Mouse (Mus musculus): ENCODE measurements around the gene Cfap97d1. TPM values are rescaled to one million over a fixed set of nuclear protein-coding genes. Genes with fewer than 3 reads are reported as not detected.
A peak's percentile ranks its signal among the peaks of the same experiment; 100 is the strongest.

Cfap97d1 gene
- total and polyA plus RNA-seq, 3 experiments: not detected

DNA sequence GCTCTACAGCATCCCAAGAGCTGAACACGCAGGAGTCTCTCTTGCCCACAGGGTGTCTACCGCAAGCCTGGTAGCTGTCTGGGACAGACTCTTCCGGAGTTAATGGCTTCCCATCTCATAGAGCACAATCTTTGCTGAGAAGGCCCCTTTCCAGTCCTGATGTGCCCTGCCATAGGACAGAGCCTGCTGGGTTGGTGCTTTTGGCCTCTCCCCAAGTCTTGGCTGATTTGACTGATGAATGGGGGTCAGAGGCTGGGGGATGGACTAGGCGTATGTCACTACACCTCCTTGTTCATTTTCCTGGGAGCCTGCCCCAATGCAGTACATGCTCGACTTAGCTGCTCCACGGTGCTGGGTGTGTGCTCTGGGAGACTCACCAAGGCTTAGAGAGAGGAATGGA is 53.7 kb downstream of the Cfap97d1 start:
- DNase-seq: no peak

DNA sequence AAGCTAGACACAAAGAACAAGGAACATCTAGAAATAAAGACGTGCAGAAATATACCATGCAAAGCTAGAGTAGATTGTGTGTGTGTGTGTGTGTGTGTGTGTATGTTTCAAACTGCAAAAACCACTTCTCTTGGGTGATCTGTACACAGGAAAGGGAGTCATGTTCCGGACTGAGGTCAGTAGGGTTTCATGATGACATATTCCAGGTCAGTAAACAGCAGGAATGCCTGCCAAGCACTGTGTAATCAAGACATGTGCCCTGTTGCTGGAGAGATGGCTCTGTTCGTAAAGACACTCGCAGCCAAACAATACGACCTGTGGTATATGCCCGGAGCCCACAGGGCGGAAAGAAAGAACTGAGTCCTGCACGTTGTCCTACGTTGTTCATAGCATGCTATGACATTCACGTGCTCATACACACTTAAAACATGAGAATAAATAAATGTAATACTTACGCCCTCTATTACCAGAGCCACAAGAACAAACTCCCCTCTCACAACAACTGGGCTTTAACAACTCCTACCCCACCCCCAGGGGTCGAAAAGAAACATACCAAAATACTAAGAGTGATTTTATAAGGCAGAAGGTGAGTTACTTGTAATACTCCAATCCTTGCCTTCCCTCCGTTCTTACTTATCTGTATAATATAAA is 55.5 kb downstream of the Cfap97d1 start:
- no peak for DNase-seq

DNA sequence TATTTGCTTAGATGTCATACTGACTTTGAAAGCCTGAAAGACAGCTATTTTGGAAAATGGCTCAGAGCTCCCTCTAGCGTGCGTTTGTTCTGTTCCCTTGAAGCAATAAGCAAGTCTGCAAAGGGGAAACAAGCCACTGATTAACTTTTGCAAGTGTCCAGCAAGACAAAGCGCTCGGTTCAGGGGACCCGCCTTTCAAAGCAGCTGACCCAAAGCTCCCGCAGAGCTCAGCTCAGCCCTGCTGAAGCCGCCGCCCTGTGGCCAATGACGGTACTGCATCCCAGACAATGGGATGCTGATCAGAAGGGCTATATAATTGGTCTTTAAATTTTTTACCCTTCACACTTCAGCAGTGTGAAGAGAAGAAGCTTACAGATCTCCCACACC is 56.1 kb downstream of the Cfap97d1 start:
- peak; percentile 89 for DNase-seq

DNA sequence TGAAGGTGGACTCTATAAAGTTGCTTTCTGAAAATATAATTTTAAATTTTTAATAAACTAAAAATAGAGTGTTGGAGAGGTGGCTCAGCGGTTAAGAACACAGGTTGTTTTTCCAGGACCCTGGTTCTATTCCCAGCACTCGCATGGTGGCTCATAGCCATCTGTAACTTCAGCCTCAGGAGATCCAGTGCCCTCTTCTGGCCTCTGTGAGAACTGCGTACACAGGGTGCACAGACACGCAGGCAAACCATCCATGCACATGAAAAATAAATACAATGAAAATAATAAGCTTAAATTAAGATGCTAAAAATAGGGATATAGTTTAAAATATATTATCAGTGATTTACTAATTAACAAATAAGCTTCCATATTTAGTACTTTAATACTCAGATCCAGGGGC is 56.6 kb downstream of the Cfap97d1 start:
- no peak for DNase-seq

DNA sequence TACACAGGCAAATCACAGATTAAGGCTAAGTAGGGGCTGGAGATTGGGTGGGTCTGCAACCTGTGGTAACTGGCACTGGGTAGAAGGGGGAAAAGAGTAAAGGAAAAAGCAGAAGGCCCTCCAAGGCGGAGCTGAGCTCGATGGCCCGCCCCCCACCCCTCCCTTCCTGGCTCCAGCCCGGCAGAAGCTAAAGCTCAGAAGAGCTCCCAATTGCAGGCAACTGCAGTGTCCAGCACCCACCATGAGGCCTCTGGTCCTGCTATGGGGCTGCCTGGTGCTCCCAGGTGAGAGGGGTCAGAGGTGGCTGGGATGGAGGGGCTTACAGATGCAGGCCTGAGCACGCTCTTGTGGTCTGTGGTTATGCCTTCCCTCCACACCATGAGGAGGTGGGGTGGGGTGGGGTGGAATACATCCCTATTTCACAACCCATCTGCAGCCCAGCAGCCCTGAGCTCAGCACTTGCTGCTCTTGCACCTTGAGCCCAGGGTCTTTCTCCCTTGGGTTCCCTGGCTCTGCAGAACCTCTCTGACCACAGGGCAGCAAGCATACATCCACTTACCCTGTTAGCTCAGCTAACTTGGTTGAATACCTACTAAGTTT is 57.4 kb downstream of the Cfap97d1 start, which contains the start of gene Cd300lg:
Gene Cd300lg, plus strand, starts transcription at position 160 of the 600 bp plus-strand sequence.
- DNase-seq: no peak

Other genes with a start within 250 kb of the Cfap97d1 start
- gene Etv4, start 198.9 kb upstream of the Cfap97d1 start, total RNA-seq (2021): 1 to 10 TPM in 1 of 2 experiments, under 1 TPM in 1; 0.58 to 1.9 TPM
- 3.4 and 4.7 TPM in 2 replicates for gene Etv4, start 198.9 kb upstream of the Cfap97d1 start, polyA plus RNA-seq (2012; rRNA removed)
- 1 to 10 TPM; 1.4 to 5.3 TPM for gene Meox1, start 89.9 kb upstream of the Cfap97d1 start, total RNA-seq (2021)
- gene Meox1, start 89.9 kb upstream of the Cfap97d1 start, polyA plus RNA-seq (2012; rRNA removed): 0.57 and 1.2 TPM in 2 replicates
- gene Sost, start 17.3 kb upstream of the Cfap97d1 start, total RNA-seq (2021): not detected
- gene Sost, start 17.3 kb upstream of the Cfap97d1 start, polyA plus RNA-seq (2012; rRNA removed): 0.39 and 0.41 TPM in 2 replicates
- 100 to 1,000 TPM in 1 of 2 experiments, 10 to 100 TPM in 1; 89.8 to 151 TPM for gene Dusp3, start 2.7 kb downstream of the Cfap97d1 start, total RNA-seq (2021)
- 189 and 210 TPM in 2 replicates for gene Dusp3, start 2.7 kb downstream of the Cfap97d1 start, polyA plus RNA-seq (2012; rRNA removed)
- 10 to 100 TPM in 1 of 2 experiments, 1 to 10 TPM in 1; 7.8 to 13.5 TPM for gene Mpp3, start 44.2 kb downstream of the Cfap97d1 start, total RNA-seq (2021)
- gene Mpp3, start 44.2 kb downstream of the Cfap97d1 start, polyA plus RNA-seq (2012; rRNA removed): 12.1 and 16.9 TPM in 2 replicates
- 10 to 100 TPM; 28.1 to 58.7 TPM for gene Cd300lg, start 57.2 kb downstream of the Cfap97d1 start, total RNA-seq (2021)
- gene Cd300lg, start 57.2 kb downstream of the Cfap97d1 start, polyA plus RNA-seq (2012; rRNA removed): 44.3 and 60.6 TPM in 2 replicates
- gene Mpp2, start 104.2 kb downstream of the Cfap97d1 start, total RNA-seq (2021): 10 to 100 TPM in 1 of 2 experiments, 1 to 10 TPM in 1; 9.8 to 12.3 TPM
- 14.4 and 17.5 TPM in 2 replicates for gene Mpp2, start 104.2 kb downstream of the Cfap97d1 start, polyA plus RNA-seq (2012; rRNA removed)
- not detected for gene Ppy, start 117.0 kb downstream of the Cfap97d1 start, total RNA-seq (2021)
- gene Ppy, start 117.0 kb downstream of the Cfap97d1 start, polyA plus RNA-seq (2012; rRNA removed): not detected in 2 replicates
- gene Pyy, start 123.6 kb downstream of the Cfap97d1 start, total RNA-seq (2021): not detected
- gene Pyy, start 123.6 kb downstream of the Cfap97d1 start, polyA plus RNA-seq (2012; rRNA removed): not detected in 2 replicates
- 1 to 10 TPM in 1 of 2 experiments, under 1 TPM in 1; 0.29 to 1.8 TPM for gene Nags, start 161.2 kb downstream of the Cfap97d1 start, total RNA-seq (2021)
- gene Nags, start 161.2 kb downstream of the Cfap97d1 start, polyA plus RNA-seq (2012; rRNA removed): 0.34 and 1.1 TPM in 2 replicates
- gene Tmem101, start 172.1 kb downstream of the Cfap97d1 start, total RNA-seq (2021): 10 to 100 TPM in 1 of 2 experiments, 1 to 10 TPM in 1; 7.9 to 16.5 TPM
- 23.9 and 26.8 TPM in 2 replicates for gene Tmem101, start 172.1 kb downstream of the Cfap97d1 start, polyA plus RNA-seq (2012; rRNA removed)
- gene Lsm12, start 201.0 kb downstream of the Cfap97d1 start, total RNA-seq (2021): 100 to 1,000 TPM in 1 of 2 experiments, 10 to 100 TPM in 1; 82.6 to 108 TPM
- gene Lsm12, start 201.0 kb downstream of the Cfap97d1 start, polyA plus RNA-seq (2012; rRNA removed): 35.8 and 40.1 TPM in 2 replicates
- gene G6pc3, start 205.3 kb downstream of the Cfap97d1 start, total RNA-seq (2021): 100 to 1,000 TPM; 140 to 149 TPM
- 254 and 297 TPM in 2 replicates for gene G6pc3, start 205.3 kb downstream of the Cfap97d1 start, polyA plus RNA-seq (2012; rRNA removed)
- gene Hdac5, start 245.9 kb downstream of the Cfap97d1 start, total RNA-seq (2021): 100 to 1,000 TPM in 1 of 2 experiments, 10 to 100 TPM in 1; 67.8 to 127 TPM
- gene Hdac5, start 245.9 kb downstream of the Cfap97d1 start, polyA plus RNA-seq (2012; rRNA removed): 99.3 and 131 TPM in 2 replicates